Comparison of ENCODE assay signal across 24 mouse cellular contexts in genomic region chr4:151773007-151773406, GRCm38 (mm10).
"Had no signal": no experiment of that assay in that cellular context is flagged by ENCODE, and none has a peak within 500 bp of the region (broad histone marks: within the 10 kb centered on the region; RNA-seq: fewer than 3 reads in every experiment).

No protein-coding gene starts in this region.

- H3K4me2 ChIP-seq: heart, embryonic 12.5 days; hindbrain, embryonic 12.5 days; hindbrain, embryonic 14.5 days; intestine, embryonic 15.5 days; limb, embryonic 12.5 days had no signal

- H3K27ac ChIP-seq: gastrocnemius, adult 2 months; heart, embryonic 10.5 days; hindbrain, embryonic 10.5 days; hindbrain, embryonic 12.5 days; hindbrain, embryonic 14.5 days; intestine, embryonic 15.5 days; layer of hippocampus, adult 2 months; left cerebral cortex, adult 2 months; limb, embryonic 10.5 days; limb, embryonic 12.5 days had no signal

- H3K4me1 ChIP-seq: hindbrain, embryonic 10.5 days; intestine, embryonic 15.5 days; limb, embryonic 10.5 days; limb, embryonic 12.5 days had no signal

- H3K9me3 ChIP-seq: heart, embryonic 10.5 days; heart, embryonic 12.5 days; hindbrain, embryonic 10.5 days; hindbrain, embryonic 12.5 days; intestine, embryonic 15.5 days; limb, embryonic 10.5 days; limb, embryonic 12.5 days had no signal

- DNase-seq: gastrocnemius, postnatal 10 days; gastrocnemius, postnatal 25 days; heart, adult 18-20 months; heart, postnatal 10 days; heart, postnatal 4 days; kidney, adult 18-20 months; kidney, adult 8-10 months; kidney, postnatal 10 days; kidney, postnatal 25 days; kidney, postnatal 4 days had no signal

- H3K9ac ChIP-seq: heart, embryonic 12.5 days; hindbrain, embryonic 12.5 days; hindbrain, embryonic 14.5 days; intestine, embryonic 15.5 days; limb, embryonic 12.5 days had no signal

- H3K36me3 ChIP-seq: heart, embryonic 10.5 days; heart, embryonic 12.5 days; hindbrain, embryonic 12.5 days; intestine, embryonic 15.5 days; limb, embryonic 10.5 days; limb, embryonic 12.5 days had no signal

- H3K4me3 ChIP-seq: gastrocnemius, adult 2 months; heart, embryonic 10.5 days; heart, embryonic 12.5 days; hindbrain, embryonic 10.5 days; hindbrain, embryonic 12.5 days; intestine, embryonic 15.5 days; layer of hippocampus, adult 2 months; left cerebral cortex, adult 2 months; limb, embryonic 10.5 days; limb, embryonic 12.5 days had no signal

- ATAC-seq: hindbrain, embryonic 16.5 days; inflammation-experienced regulatory T-cells, adult 6 months; intestine, embryonic 15.5 days; intestine, postnatal 0 days had no signal

- H3K27me3 ChIP-seq: heart, embryonic 12.5 days; hindbrain, embryonic 12.5 days; intestine, embryonic 15.5 days; limb, embryonic 12.5 days had no signal
